Mouse (Mus musculus): ENCODE data around the gene Dapk1. TPM values are rescaled to one million over a fixed set of nuclear protein-coding genes. Genes with fewer than 3 reads are reported as not detected.

Gene Dapk1
- total RNA-seq, 1 experiment from 2014 or later: 3.8 TPM

DNA sequence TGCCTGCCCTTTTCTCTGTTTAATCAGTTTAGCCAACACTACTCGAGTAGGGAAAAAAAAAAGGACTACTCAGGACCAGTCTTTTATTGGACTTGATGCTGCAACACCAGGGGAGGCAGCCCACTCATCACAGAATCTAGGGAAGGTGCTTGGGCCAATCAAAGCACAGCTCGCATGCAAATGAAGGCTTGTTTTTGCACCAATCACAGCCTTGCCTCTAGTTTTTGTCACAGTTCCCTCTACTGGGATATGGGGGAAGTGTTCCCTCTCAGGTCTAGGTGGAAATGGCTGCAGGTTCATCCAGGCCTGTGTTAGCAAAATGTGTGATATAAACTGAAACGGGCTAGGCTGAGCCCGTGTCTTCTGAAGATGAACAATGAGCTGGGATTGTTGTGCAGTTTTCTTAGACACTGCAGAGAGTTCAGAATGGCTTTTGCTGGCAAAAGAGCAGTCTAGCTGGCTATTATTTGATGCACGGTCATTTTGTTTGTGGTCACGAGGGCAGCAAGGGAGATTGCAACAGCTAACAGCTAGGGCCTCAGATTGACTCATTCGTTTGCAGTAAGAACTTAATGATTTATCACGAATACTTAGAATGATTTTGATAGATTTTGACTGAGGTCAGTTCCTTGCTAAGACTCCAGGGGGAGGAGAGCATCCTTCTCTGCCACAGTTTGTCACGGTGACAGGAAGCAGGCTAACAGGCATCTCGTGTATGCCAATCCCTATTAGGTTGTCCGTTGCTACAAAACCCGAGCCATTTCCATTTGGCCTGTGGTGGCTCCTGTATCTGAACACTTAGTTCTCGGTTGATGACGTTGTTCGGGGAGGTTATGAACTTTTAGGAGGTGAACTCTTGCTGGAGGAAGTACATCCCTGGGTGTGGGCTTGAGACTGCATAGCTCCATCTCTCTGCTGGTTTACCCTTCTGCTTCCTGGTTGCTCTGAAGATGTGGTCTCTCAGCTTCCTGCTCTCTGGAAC lies 81.3 kb downstream of the Dapk1 start:
- no peak for ATAC-seq (replicated peaks; ENCODE audit: insufficient number of reproducible peaks, low FRiP score, low TSS enrichment, poor library complexity, severe bottlenecking)

DNA sequence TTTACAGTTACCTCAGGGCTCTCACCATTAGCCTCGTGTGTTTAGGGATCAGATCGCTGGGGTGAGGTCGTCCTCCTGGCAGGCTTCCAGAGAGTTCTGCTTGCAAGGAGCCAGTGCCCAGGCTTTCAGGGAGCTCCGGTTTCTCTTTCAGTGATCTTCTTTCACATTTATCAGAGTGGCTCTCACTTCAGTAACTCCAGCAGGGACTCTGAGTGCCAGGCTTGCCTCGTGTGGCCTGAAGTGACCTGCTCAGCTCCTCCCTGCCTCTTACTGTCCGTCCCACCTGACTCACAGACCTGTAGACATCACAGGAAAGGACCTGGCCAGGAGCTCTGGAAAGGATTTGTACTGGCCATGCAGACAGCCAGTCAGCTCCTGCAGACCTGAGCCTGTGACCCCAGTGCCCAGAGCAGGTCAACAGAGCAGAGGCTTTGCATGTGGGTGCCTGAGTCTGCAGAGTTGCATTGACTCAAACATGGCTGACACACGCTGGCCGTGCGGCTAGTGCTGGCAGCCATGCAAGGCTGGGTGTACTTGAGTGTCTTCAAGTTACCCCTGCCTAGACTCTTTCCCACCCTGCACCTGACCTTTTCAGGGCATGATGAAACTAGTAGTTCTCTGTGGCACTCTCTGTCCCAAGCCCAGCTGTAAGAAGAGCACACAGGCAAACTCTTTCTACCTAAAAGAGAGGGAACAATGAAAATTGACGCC lies 82.5 kb downstream of the Dapk1 start:
- ATAC-seq (replicated peaks; ENCODE audit: insufficient number of reproducible peaks, low FRiP score, low TSS enrichment, poor library complexity, severe bottlenecking): no peak

DNA sequence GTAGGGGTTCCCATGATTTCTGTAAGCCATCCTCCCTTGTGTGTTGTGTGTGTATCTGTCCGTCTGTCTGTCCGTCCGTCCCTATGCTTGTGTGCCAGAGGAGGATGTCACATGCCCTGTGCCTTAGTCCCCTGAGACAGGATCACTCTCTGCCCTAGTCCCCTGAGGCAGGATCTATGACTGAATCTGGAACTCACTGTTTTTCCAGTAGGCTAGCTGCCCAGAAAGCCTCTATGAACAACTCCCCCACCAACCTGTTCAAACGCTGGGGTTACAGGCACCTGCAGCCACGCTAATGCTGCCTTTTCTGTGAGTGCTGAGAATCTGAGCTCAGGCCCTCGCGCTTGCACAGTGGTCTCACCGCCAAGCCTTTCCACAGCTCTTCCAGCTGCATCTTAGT lies 83.1 kb downstream of the Dapk1 start:
- ATAC-seq (replicated peaks; ENCODE audit: insufficient number of reproducible peaks, low FRiP score, low TSS enrichment, poor library complexity, severe bottlenecking): no peak

DNA sequence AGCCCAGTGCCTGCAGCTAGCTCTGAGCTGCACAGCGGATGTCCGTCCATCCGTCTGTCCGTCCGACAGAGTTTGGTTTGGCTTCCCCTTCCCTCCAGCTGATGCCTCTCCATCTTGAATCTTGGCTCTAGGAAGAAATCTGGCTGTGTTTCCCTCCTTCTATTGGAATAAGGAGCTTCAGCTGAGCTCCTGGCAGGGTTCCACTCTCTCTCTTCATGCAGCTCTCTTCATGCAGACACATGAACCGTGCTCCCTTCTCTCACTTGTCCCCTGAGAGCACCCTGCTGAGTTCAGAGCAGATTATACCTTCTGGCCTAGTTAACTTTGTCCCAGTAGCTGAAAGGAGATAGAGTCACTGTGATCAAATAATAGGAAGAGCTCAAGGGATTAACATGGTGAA lies 83.5 kb downstream of the Dapk1 start:
- ATAC-seq (replicated peaks; ENCODE audit: insufficient number of reproducible peaks, low FRiP score, low TSS enrichment, poor library complexity, severe bottlenecking): no peak

DNA sequence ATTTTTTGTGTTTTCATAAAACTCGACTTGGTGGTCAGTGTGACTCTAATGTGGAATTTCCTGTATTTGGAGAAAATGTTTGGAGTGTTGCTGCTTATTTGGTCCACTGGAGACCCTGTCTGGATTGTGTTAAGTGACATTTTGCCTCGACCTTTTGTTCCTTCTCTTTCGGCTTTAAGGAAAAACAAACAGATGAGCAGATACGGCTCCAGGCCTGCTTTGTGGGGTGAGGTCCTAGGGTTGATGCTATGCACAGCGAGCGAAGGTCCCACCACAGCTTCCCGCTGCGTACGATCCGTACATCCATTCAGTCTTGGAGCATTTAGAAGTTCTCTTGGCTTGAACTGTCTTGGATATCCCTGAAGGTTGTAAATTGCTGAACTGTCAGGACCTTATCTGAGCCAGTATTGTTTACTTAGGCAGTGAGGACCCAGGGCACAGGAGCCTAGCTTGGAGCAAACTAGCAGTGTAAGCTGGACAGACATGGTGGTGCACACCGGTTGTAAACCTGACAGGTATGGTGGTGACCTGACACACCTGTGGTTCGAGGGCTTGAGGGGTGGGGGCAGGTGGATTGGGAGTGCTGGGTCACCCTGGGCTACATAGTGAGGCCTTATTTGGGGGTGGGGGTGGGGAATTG lies 84.4 kb downstream of the Dapk1 start:
- ATAC-seq (replicated peaks; ENCODE audit: insufficient number of reproducible peaks, low FRiP score, low TSS enrichment, poor library complexity, severe bottlenecking): no peak

DNA sequence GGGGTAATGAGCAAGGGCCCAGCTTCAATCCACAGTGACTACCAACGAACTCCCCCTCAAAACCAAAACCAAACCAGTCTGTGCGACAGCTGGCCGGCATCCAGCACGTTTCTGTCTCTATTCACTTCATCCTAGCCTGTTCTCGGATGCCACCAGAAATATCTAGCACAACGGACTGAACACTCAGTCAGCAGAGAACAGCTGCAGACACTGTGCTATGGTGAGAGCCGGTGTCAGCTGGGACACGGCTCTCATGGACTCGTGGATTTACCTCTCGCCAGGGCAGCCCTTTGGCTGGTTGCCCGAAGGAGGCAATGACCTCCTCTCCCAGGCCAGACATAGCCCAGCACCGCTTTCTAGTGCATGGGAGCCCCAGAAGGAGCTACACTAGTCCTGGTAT lies 85.2 kb downstream of the Dapk1 start:
- ATAC-seq (replicated peaks; ENCODE audit: insufficient number of reproducible peaks, low FRiP score, low TSS enrichment, poor library complexity, severe bottlenecking): no peak

DNA sequence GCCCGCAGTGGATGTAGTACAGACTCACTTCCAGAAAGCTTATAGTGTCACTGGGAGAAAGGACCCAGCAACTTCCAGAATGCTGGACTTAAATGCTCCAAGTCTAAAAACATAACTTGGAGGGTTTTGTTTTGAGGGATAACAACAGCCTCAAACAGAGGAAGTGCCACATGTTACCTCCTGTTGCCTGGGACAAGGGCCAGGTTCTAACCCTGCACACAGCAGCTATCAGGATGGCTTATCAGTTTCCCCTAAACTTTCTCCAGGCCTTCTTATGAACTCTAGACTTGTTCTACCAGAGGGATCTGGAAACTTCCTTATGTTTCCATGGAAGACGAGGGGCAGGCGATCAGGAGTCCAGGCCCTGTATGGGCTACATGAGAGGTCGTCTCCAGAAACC lies 85.7 kb downstream of the Dapk1 start:
- no peak for ATAC-seq (replicated peaks; ENCODE audit: insufficient number of reproducible peaks, low FRiP score, low TSS enrichment, poor library complexity, severe bottlenecking)

DNA sequence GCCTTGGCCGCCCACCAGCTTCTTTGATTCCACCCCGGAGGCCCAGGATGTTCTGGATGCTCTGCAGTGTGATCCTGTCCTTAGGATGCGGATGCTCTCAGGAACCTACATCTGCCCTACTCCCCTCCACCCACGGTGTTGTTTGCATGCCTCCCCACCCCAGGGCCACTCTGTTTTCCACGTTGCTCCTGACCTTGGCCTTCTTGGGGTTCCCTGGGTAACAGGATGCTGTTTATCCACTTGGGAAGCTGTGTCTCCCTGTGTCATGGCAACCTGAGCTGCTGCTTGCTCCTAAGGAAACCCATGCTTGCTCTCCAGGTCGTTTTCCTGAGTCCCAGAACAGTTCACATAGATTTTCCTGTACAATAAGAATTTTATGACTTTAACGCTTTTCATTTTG lies 86.1 kb downstream of the Dapk1 start:
- ATAC-seq (replicated peaks; ENCODE audit: insufficient number of reproducible peaks, low FRiP score, low TSS enrichment, poor library complexity, severe bottlenecking): no peak

DNA sequence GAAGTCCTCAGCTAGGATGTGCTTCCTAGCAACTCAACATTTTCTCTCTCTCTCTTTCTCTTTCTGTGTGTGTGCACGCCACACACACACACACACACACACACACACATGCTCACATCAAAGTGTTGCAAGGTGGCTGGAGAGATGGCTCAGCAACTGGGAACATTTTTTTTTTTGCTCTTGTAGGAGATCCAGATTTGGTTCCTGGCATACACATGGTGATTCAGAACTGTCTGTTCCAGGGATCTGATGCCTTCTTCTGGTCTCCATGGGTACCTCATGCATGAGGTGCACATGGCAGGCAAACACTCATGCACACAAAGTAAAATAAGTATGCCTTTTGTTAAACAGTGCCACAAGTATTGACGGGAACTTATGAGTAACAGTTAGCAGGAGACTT lies 89.2 kb downstream of the Dapk1 start:
- ATAC-seq (replicated peaks; ENCODE audit: insufficient number of reproducible peaks, low FRiP score, low TSS enrichment, poor library complexity, severe bottlenecking): no peak

DNA sequence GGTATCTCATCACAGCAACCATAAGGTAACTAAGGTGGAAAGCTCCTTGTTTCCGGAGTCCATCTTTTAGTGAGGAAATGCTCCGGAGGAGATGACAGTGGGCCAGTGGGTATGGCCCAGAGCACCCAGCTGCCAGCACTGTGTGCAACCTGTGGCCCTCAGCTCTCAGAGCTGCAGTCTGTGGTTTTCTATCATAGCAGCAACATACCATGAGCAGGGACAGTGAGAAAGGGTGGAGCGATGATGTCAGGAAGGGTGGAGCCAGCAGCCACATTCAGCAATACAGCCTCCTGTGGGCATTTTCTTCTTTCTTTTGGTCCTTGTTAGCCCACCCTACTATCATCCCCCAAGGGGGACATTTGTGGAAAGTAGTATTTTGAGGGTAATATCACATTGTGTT lies 90.2 kb downstream of the Dapk1 start:
- ATAC-seq (replicated peaks; ENCODE audit: insufficient number of reproducible peaks, low FRiP score, low TSS enrichment, poor library complexity, severe bottlenecking): no peak

DNA sequence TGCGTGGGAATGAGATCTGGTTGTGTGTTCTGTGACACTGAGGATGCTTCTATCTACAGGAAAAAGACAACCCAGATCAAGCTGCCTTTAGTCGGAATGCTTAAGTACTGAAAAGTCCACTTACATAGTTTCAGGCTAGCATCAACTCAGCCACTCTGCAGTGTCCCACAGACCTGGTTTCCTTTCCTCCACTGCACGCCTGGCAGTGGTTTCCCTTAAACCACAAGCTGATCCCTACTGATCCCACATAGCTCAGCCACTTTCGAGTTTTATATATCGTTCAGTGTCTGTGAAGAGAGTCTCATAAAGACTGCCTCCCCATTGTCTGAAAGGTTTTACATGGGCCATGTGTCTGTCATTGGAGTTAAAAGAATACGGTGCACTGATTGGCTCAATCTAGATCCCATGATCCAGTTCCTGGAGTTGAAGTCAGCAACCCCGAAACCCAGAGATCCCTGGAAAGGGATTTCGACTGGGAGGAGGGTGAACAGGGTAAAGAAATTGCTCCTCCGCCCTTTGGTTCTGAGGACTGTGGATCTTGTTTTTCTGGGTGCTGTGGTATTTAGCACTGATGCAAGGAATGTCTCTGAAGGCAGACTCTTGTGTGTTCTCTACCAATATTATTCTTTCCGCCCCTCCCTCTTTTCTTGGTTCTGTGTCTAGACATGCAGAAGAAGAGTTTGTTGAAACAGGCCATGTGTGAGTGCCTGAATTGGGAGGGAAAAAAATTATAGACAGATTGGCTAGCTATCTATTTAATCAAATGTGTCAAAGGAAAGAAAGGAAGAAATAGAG lies 93.6 kb downstream of the Dapk1 start:
- ATAC-seq (replicated peaks; ENCODE audit: insufficient number of reproducible peaks, low FRiP score, low TSS enrichment, poor library complexity, severe bottlenecking): no peak

DNA sequence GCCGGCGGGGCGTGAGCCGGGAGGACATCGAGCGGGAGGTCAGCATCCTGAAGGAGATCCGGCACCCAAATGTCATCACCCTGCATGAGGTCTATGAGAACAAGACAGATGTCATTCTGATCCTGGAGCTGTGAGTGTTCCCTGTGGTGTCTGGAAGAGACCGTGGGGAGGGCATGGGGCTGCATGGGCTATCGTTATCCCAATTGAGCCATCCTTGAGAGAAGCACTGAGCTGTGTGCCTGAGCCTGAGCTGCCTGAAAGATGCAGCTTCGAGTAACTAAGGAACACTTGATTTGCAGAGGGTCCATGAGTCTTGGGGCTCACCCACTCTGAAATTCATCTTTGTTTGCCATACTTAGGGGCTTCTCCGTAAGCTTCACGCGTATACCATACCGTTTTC lies 94.6 kb downstream of the Dapk1 start:
- ATAC-seq (replicated peaks; ENCODE audit: insufficient number of reproducible peaks, low FRiP score, low TSS enrichment, poor library complexity, severe bottlenecking): no peak

DNA sequence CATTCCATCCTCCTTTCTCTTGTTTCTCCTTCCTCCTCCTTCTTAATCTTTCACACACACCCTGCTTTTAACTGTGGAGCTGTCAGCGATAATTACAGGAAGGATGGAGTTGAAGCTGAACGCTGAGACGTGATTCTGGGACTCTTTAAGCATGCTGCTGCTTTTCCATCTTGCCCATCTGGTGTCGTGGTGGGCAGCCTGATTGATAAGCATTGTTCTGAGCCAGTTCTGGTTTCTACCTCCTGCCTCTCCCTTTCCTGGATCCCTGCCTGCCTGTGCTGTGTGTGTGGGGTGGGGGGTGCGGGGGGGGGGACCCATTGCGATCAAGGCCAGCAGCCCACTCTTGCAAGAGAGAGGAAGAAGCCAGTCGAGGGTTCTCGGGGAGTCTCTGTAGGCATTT lies 95.0 kb downstream of the Dapk1 start:
- no peak for ATAC-seq (replicated peaks; ENCODE audit: insufficient number of reproducible peaks, low FRiP score, low TSS enrichment, poor library complexity, severe bottlenecking)

DNA sequence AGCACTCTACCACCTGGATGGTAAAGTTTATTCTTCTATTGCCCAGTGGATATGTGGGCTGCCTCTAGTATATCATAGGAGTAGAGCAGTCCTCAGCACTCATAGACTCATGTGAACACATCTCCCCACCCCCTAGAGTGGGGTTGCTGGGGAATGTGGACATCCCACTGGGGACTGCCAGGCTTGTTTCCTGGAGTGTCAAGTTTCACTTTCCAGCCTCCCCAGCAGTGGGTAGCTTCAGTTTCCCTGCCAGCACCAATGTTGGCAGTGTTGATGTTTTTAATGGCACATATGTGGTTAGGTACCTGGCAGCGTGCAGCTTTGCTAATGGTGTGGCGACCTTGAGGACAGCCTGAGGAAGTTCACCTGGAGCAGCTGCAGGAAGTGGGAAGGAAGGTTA lies 96.3 kb downstream of the Dapk1 start:
- ATAC-seq (replicated peaks; ENCODE audit: insufficient number of reproducible peaks, low FRiP score, low TSS enrichment, poor library complexity, severe bottlenecking): no peak

DNA sequence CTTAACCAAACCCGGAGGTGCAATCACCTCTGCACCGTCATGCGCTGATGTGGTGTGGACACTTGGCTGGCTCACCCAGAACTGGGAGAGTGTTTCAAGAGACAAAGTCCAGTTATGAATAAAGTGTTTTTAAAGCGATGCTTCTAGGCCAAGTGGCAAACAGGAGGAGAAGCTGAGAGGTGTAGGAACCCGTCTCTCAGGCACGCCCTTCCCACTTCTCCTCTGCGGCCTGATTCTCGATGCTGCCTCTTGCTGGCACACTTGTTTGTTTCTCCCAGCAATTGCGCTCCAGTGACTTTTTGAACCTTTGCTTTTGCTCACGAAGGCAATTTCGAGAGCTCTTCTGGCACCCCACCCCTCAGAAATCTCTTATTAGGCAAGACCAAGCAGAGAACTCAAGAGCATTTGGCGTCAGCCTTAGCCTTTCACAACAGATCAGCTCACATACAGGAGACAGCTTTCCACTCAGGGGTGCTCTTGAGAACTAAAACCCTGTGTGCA lies 100.0 kb downstream of the Dapk1 start:
- ATAC-seq (replicated peaks; ENCODE audit: insufficient number of reproducible peaks, low FRiP score, low TSS enrichment, poor library complexity, severe bottlenecking): no peak

DNA sequence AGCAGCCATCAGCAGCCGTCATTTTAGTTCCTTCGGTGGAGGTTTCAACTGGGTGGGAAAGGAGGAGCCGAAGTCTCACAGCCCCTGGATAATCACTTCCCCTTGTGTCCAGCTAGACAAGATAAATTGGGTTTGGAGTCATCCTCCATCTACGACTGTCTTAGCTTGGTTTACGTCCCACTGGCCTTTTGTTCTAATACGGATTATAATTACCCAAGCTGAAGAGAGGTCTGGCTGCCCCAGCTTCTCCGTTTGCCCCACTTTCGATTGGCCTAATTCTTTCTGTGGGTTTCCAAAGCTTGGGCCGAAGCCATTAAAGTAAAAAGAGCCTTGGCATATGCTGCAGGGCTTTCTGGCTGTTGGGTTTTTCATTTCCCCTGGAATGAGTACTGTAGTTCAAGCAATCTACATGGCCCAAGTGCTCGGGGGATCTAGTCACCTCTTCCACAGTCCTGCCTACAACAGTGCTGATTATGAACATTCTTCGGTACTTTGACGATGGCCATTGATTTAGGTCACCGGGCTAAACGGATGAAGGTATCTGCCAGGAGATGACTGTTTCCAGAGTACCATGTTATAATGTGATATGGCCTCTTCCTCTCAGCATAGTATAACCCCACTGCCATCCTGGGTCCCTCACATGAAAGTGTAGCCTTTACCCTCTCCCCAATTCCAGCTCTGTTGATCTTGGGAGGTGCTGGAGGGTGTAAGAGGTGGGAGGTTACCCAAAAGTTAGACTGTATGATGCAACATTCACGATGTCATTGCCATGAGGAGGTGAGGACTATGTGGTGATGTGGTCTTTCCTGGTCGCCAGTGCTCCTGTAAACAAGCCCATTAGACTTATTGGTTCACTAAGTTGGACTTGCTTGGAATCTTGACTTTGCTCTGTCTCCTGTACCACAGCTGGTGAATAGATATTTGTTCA lies 106.1 kb downstream of the Dapk1 start:
- ATAC-seq (replicated peaks; ENCODE audit: insufficient number of reproducible peaks, low FRiP score, low TSS enrichment, poor library complexity, severe bottlenecking): no peak

DNA sequence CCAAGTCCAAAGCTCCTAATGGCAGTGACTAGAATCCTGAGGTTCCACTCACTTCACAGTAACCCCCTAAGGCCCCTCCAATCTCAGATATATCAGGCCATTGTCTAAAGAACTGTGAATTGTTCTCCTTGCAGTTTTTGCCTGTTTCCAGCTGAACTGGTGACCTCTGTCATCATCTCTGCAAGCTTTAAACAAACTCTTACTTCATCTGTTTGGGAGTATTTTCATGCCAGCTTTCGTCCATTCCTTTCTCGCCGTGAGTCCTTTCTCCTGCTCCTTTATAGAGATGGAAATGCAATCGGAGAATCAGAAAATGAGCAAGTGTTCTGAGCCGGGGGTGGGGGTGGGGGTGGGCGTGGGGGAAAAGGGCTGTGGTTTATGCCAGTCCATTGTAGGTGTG lies 107.4 kb downstream of the Dapk1 start:
- no peak for ATAC-seq (replicated peaks; ENCODE audit: insufficient number of reproducible peaks, low FRiP score, low TSS enrichment, poor library complexity, severe bottlenecking)

DNA sequence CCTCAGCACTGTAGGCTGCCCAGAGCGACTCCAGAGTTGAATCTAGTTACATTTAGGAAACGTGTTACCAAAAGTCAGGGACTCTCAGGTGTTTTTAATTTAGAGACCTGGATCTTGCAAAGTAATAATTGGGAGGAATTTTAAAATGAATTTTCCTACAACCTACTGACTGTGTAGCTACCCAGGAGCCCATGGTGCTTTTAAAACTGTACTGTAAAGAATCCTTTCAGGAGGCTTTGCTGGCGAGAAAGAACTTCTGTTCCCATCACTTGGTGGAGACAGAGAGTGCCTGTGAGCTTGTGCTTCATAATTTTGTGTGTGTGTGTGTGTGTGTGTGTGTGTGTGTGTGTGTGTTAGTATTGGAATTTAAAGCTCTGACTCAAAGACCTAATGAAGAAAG lies 109.2 kb downstream of the Dapk1 start:
- no peak for ATAC-seq (replicated peaks; ENCODE audit: insufficient number of reproducible peaks, low FRiP score, low TSS enrichment, poor library complexity, severe bottlenecking)
